Mouse (Mus musculus): ENCODE measurements around the gene Wfdc12. TPM values are rescaled to one million over a fixed set of nuclear protein-coding genes. Genes with fewer than 3 reads are reported as not detected.

The Wfdc12 gene
- polyA plus RNA-seq, 1 experiment from 2014 or later, result not detected

GRCm38 (mm10) chr2:164146556-164146955, 43.9 kb downstream of the Wfdc12 start:
- H3K9me3 ChIP-seq (ENCODE audit: control insufficient read depth, low read length), result no peaks in the 10 kb centered on the region
- H3K36me3 ChIP-seq (ENCODE audit: control insufficient read depth, insufficient read depth, low read length), result peaks cover 3% of the 10 kb centered on the region; the same call in 1 of the 2 replicates
- no peak overlapping the region for H3K4me2 ChIP-seq (ENCODE audit: low read depth, low read length)
- no peak overlapping the region for H3K27ac ChIP-seq (ENCODE audit: low read depth, low read length)
- WGBS, result 97% methylated on average over 12 of the region's 12 CpGs
- peaks cover 11% of the 10 kb centered on the region; the same call in 1 of the 2 replicates for H3K4me1 ChIP-seq (ENCODE audit: control insufficient read depth, insufficient read depth, low read length)
- no peak overlapping the region for H3K4me3 ChIP-seq (ENCODE audit: low read depth, low read length)
- H3K9ac ChIP-seq (replicated peaks; ENCODE audit: low read depth, low read length), result no peak overlapping the region
- no peak for ATAC-seq (ENCODE audit: low read depth)
- no peaks in the 10 kb centered on the region for H3K27me3 ChIP-seq (ENCODE audit: control insufficient read depth, insufficient read depth, low read length)

GRCm38 (mm10) chr2:164144541-164144940, 45.9 kb downstream of the Wfdc12 start:
- Histone ChIP-seq H3K9ac (replicated peaks; ENCODE audit: low read depth, low read length) (no peak overlapping the region), H3K9me3 (ENCODE audit: control insufficient read depth, low read length) (no peaks in the 10 kb centered on the region), H3K27ac (ENCODE audit: low read depth, low read length) (no peak overlapping the region), H3K27me3 (ENCODE audit: control insufficient read depth, insufficient read depth, low read length) (no peaks in the 10 kb centered on the region), H3K4me3 (ENCODE audit: low read depth, low read length) (no peak overlapping the region), H3K4me1 (ENCODE audit: control insufficient read depth, insufficient read depth, low read length) (peaks cover 8% of the 10 kb centered on the region; the same call in 1 of the 2 replicates), H3K4me2 (ENCODE audit: low read depth, low read length) (no peak overlapping the region), H3K36me3 (ENCODE audit: control insufficient read depth, insufficient read depth, low read length) (no peaks in the 10 kb centered on the region)
- whole genome bisulfite sequencing, result 89% methylated on average over 10 of the region's 10 CpGs
- no peak for ATAC-seq (ENCODE audit: low read depth)

- no peaks in the 10 kb centered on the region for H3K27me3 ChIP-seq (ENCODE audit: control insufficient read depth, insufficient read depth, low read length)
- ATAC-seq (ENCODE audit: low read depth), result no peak
- 43% methylated on average over 6 of the region's 6 CpGs for WGBS
- H3K4me3 ChIP-seq (ENCODE audit: low read depth, low read length), result no peak overlapping the region
- H3K9ac ChIP-seq (replicated peaks; ENCODE audit: low read depth, low read length), result no peak overlapping the region
- peaks cover 8% of the 10 kb centered on the region; the same call in 1 of the 2 replicates for H3K4me1 ChIP-seq (ENCODE audit: control insufficient read depth, insufficient read depth, low read length)
- no peak overlapping the region for H3K27ac ChIP-seq (ENCODE audit: low read depth, low read length)
- no peak overlapping the region for H3K4me2 ChIP-seq (ENCODE audit: low read depth, low read length)
- no peaks in the 10 kb centered on the region for H3K9me3 ChIP-seq (ENCODE audit: control insufficient read depth, low read length)
- no peaks in the 10 kb centered on the region for H3K36me3 ChIP-seq (ENCODE audit: control insufficient read depth, insufficient read depth, low read length)
These were observed 46.4 kb downstream of the Wfdc12 start for GRCm38 (mm10) chr2:164144025-164144424.

- no peaks in the 10 kb centered on the region for H3K9me3 ChIP-seq (ENCODE audit: control insufficient read depth, low read length)
- 50% methylated on average over 10 of the region's 10 CpGs for WGBS
- H3K27ac ChIP-seq (ENCODE audit: low read depth, low read length), result no peak overlapping the region
- no peak overlapping the region for H3K9ac ChIP-seq (replicated peaks; ENCODE audit: low read depth, low read length)
- H3K27me3 ChIP-seq (ENCODE audit: control insufficient read depth, insufficient read depth, low read length), result no peaks in the 10 kb centered on the region
- no peak for ATAC-seq (ENCODE audit: low read depth)
- peaks cover 10% of the 10 kb centered on the region; the same call in 1 of the 2 replicates for H3K4me1 ChIP-seq (ENCODE audit: control insufficient read depth, insufficient read depth, low read length)
- H3K4me3 ChIP-seq (ENCODE audit: low read depth, low read length), result no peak overlapping the region
- no peaks in the 10 kb centered on the region for H3K36me3 ChIP-seq (ENCODE audit: control insufficient read depth, insufficient read depth, low read length)
- H3K4me2 ChIP-seq (ENCODE audit: low read depth, low read length), result no peak overlapping the region
These were observed 48.4 kb downstream of the Wfdc12 start for GRCm38 (mm10) chr2:164142021-164142420.

Other genes starting within 250 kb of the Wfdc12 start
- gene Ywhab, start 195.6 kb downstream of the Wfdc12 start, polyA plus RNA-seq (2014; fragmentation: Nextera tagmentation; extraction: Ambion mirVana), result 466 and 481 TPM in 2 replicates
- 2.0 and 2.8 TPM in 2 replicates for gene Pabpc1l, start 165.2 kb downstream of the Wfdc12 start, polyA plus RNA-seq (2014; fragmentation: Nextera tagmentation; extraction: Ambion mirVana)
- gene Stk4, start 120.3 kb downstream of the Wfdc12 start, polyA plus RNA-seq (2014; fragmentation: Nextera tagmentation; extraction: Ambion mirVana), result 24.7 and 26.3 TPM in 2 replicates
- gene Tomm34, start 119.4 kb downstream of the Wfdc12 start, polyA plus RNA-seq (2014; fragmentation: Nextera tagmentation; extraction: Ambion mirVana), result 49.4 and 49.7 TPM in 2 replicates
- 1.1 and 1.7 TPM in 2 replicates for gene Kcns1, start 19.5 kb downstream of the Wfdc12 start, polyA plus RNA-seq (2014; fragmentation: Nextera tagmentation; extraction: Ambion mirVana)
- gene Wfdc5, start 7.9 kb downstream of the Wfdc12 start, polyA plus RNA-seq (2014; fragmentation: Nextera tagmentation; extraction: Ambion mirVana), result not detected in 2 replicates
- not detected in 2 replicates for gene Wfdc15a, start 9.5 kb upstream of the Wfdc12 start, polyA plus RNA-seq (2014; fragmentation: Nextera tagmentation; extraction: Ambion mirVana)
- gene Wfdc15b, start 31.1 kb upstream of the Wfdc12 start, polyA plus RNA-seq (2014; fragmentation: Nextera tagmentation; extraction: Ambion mirVana), result not detected in 2 replicates
- gene Svs2, start 47.9 kb upstream of the Wfdc12 start, polyA plus RNA-seq (2014; fragmentation: Nextera tagmentation; extraction: Ambion mirVana), result not detected in 2 replicates
- gene Svs3b, start 66.0 kb upstream of the Wfdc12 start, polyA plus RNA-seq (2014; fragmentation: Nextera tagmentation; extraction: Ambion mirVana), result not detected in 2 replicates
- not detected in 2 replicates for gene Svs4, start 87.9 kb upstream of the Wfdc12 start, polyA plus RNA-seq (2014; fragmentation: Nextera tagmentation; extraction: Ambion mirVana)
- not detected in 2 replicates for gene Svs3a, start 98.7 kb upstream of the Wfdc12 start, polyA plus RNA-seq (2014; fragmentation: Nextera tagmentation; extraction: Ambion mirVana)
- not detected in 2 replicates for gene Svs6, start 126.1 kb upstream of the Wfdc12 start, polyA plus RNA-seq (2014; fragmentation: Nextera tagmentation; extraction: Ambion mirVana)
- gene Svs5, start 142.1 kb upstream of the Wfdc12 start, polyA plus RNA-seq (2014; fragmentation: Nextera tagmentation; extraction: Ambion mirVana), result not detected in 2 replicates
- gene Slpi, start 198.5 kb upstream of the Wfdc12 start, polyA plus RNA-seq (2014; fragmentation: Nextera tagmentation; extraction: Ambion mirVana), result not detected in 2 replicates
- 0.11 and 0.17 TPM in 2 replicates for gene Rbpjl, start 212.5 kb upstream of the Wfdc12 start, polyA plus RNA-seq (2014; fragmentation: Nextera tagmentation; extraction: Ambion mirVana)
- gene Matn4, start 214.6 kb upstream of the Wfdc12 start, polyA plus RNA-seq (2014; fragmentation: Nextera tagmentation; extraction: Ambion mirVana), result 0.36 and 0.82 TPM in 2 replicates